Mouse (Mus musculus): ENCODE measurements around the gene Dnah14.

The Dnah14 gene

DNA sequence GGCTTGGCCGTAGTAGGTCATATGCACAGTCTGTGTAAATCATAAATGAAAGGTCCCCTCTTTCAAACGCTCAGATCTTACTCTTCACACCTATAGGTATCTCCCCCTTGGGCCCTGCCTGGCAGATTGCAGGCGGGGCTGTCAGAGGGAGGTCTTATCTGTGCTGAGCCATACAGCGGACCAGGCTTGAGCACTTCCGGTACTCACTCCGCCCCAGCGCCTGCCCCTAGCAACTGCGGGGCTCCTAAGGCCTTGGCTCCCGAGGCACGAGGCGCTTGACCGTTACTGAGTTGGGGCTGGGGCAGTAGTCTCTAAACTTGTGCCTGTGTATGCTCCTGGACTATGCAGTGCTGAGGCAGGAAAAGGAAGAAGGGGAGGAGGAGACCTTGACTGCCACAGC lies at the start of gene Dnah14:
Gene Dnah14, plus strand, starts transcription at position 238 of the 400 bp plus-strand sequence.
- DNase-seq = no peak

DNA sequence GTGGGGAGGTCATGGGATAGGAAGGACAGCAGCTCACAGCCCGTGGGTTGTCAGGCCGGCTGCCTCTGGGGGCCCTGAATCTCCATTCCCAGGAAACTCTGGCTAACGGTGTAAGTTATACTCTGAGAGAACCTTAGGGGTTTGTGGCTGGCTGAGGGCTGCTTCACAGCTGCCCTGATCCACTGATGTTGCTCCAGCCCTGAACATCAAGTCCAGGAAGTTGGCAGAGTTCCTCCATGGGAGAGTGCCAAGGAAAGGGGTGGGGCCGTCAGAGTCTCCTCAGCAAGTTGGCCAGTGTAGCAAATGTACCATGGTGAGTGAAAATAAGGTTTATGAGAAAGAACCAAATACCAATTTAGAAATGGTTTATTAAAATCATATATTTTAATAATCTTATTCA lies 47.0 kb upstream of the Dnah14 start:
- DNase-seq = peak; percentile 52 to 74

GRCm38 (mm10) chr1:181535165-181535873 lies 41.0 kb upstream of the Dnah14 start:
- DNase-seq = no peak

- DNase-seq = no peak
These were observed 38.5 kb upstream of the Dnah14 start for GRCm38 (mm10) chr1:181537627-181538525.

DNA sequence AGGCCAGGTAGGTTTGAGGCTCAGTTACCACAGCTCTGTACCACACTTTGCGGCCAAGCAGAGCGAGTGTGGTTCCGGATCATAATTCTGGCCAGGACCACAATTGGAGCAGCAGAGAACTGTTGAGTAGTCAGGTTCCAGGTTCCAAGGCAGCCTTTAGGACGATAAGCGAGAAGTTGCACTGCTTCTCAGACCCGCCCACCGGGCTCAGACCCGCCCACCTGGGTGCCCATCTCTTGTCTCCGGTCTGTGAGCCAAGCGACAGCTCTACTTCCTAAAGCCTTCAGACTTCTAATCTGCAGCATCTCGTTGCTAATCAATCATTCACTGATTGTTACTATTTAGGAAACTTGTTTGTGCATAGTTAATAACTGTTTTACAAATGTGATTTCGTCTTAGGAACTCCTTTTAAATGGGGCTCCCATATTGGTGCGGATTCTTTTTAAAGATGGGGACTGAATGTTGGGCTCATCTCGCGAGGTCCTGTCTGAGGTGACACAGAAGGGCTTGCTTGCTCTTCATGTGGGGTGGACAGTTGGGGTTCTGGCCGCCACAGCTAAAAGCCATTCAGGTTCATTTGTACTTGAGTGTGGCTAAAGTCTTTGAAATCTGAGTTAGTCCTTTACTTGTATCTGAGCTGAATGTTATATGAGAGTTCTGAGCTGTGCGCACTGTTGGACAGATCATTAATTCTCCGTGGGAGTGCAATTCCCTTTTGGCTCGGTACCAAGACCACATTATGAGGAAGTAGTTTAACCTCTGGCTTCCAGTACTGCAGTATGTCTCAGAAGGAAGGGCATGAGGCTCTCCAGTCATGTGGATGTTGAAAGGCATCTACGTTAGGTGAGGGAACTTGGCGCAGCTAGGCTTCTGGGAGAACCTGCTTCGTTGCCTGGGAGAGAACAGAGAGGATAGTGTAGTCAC lies 36.3 kb upstream of the Dnah14 start:
- DNase-seq = no peak

GRCm38 (mm10) chr1:181543711-181544383 lies 32.5 kb upstream of the Dnah14 start:
- DNase-seq = no peak

GRCm38 (mm10) chr1:181545044-181545772 lies 31.2 kb upstream of the Dnah14 start:
- peak; percentile 80 to 83 for DNase-seq

DNA sequence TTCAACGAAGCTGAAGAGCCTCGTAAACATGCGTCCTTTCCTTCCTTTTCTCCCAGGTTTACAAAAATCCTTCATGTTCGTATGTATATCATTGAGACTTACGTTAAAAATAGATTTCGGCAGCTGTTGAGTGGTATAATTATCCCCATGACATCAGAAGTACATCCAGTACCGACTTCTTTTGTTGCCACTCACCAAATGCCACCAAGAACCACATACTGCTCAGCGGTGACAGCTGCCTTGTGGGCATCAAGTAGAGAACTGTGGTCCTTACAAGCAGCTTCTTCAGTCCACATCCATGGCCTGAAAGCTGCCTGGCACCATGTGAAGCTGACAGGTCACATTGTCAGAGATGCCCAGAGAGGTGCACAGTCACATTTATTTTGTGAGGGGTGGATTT lies 26.4 kb upstream of the Dnah14 start:
- DNase-seq = no peak

GRCm38 (mm10) chr1:181550826-181551225 lies 25.5 kb upstream of the Dnah14 start:
- DNase-seq = no peak

- peak; percentile 71 for DNase-seq
These were observed 23.6 kb upstream of the Dnah14 start for GRCm38 (mm10) chr1:181552533-181553410.

DNA sequence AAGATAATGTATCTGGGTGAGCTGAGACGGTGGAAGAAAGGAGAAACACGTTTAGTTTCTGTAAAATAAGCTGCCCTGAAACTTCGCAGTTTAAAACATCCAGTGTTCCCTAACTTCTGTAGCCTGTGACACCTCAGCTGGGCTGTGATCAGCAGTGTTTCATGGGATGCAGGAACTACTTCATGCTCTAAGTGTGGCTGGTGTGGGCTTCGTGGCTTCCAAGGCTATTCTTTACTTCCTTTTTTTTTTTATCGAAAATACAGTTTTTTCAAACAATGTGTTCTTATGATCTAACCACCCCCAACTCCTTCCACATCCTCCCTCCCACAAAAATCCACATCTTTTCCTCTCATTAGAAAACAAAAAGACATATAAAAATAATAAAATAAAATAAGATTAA lies 20.9 kb upstream of the Dnah14 start:
- DNase-seq = no peak

DNA sequence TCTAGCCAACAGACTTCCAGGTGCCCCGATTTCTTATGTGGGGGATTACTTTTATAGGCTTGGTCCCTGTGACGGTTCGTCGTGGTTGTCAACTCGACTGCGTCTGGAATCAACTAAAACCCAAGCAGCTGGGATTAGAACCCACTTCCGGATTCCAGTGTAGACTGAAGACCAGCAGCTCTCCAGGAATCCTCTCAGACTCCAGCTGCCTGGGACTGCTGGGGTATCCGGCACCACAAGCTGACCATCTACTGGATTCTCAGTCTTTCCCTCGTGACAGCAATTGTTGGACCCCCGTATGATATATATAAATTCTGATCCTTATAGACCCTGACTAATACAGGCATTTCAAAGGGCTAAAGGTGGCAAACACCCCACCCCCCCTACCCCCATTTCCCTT lies 16.7 kb upstream of the Dnah14 start:
- DNase-seq = no peak

DNA sequence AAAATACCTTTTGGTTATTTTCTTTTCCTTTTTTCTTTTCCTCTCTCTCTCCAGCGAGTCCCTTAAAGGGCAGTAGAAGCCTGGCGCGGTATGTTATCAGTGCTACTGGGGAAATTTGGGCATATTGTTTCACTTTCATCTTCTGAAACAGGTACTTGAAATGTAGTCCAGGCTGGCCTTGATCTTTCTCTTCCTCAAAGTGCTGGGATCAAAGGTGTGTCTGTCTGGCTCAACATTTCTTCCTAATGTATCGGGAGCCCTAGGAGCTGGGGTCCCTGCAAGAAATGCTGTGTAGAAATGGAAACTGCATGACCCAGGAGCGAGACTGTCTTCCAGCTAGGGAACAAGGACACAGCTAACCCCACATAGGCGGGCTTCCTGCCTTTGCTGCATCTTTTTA lies 16.0 kb upstream of the Dnah14 start:
- no peak for DNase-seq

DNA sequence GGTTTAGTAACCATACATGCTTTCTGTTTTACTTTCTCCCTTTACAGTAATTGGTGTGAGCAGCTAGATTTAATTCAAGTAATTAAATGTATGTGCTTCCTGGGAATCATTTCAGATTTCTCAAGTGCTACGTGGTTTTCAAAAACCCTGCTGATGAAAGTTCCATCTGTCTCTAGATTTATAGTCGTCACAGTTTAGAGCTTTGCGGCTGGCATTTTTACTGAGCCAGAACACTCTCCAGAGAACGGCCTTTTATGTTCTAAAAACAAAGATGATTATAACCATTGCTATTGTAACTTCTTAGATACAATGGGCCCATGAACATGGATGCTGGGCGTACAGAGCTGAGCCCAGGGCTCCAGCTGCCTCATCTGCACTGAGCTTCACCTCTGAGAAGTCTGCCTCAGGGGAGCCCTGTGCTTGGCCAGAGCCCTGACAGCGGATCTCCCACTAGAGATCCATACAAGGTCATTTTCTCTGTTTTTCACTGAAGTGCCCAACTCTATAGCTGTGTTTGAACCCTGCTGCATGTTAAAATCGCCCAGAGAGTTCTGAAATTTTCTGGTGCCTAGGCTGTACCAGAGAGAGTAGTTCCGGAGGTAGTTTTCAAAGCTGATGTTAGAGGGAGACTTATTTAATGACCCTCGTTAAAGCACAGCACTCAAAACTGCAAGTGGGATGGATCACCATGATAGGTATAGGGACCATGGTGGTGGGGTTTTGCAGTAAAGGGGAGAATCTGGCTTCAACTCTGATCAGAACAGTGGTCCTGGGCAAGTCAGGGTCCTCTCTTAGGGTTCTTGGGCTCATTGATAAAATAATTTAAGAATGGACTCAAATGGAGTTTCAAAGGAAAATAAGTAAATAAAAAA lies 15.2 kb upstream of the Dnah14 start:
- no peak for DNase-seq

DNA sequence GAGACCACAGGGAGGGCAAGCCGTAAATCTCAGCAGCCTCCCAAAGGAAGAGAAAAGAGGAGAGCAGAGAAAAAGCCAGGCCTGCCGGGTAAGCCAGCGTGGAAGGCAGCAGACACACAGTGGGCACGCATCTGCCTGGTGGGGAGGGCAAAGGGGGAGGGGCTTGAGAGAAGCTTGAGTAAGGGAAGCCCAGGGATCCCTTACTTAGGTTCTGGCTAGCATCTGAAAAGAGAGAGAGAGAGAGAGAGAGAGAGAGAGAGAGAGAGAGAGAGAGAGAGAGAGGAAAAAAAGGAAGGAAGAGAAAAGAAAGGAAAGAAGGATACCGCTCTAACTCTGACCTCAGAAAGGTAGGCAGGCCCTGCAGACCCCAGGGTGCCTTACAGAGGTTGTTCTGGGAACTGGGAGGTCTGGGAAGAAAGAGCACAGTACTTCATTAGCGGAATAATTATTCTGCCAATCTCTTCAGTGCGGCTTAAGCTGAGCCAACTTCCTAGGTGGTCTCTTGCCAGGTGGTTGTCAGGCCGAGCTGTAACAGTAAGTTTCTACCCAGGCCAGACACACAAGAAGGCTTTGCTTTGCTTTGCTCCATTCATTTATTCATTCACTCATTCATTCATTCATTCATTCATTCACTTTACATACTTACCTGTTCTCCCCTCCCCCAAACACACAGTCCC lies 14.5 kb upstream of the Dnah14 start:
- no peak for DNase-seq

GRCm38 (mm10) chr1:181569447-181569846 lies 6.9 kb upstream of the Dnah14 start:
- no peak for DNase-seq

DNA sequence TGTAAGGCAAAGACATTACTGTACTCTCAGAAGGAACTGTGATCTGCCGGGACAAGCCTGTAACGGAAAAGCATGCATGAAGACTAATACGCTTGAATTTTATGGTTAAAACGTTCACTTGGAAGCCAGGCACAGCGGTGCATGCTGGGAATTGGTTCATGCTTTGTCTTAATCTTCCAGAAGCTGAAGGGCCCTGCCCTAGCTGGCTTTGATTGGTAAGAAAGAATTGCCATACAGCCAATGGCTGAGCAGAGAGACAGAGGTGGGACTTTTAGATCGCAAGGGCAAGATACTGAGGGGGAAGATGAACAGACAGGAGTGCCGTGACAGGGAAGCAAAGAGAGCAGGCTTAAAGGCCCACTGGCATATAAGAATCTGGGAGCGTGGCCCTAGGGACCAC lies 6.8 kb downstream of the Dnah14 start:
- DNase-seq = peak; percentile 31 to 32

GRCm38 (mm10) chr1:181589116-181589515 lies 12.8 kb downstream of the Dnah14 start:
- no peak for DNase-seq

GRCm38 (mm10) chr1:181599376-181599775 lies 23.0 kb downstream of the Dnah14 start:
- no peak for DNase-seq
